Mouse (Mus musculus): Measurements from ENCODE around the gene Dclk2. TPM values are rescaled to one million over a fixed set of nuclear protein-coding genes. Genes with fewer than 3 reads are reported as not detected.

The Dclk2 gene
- total and polyA plus RNA-seq, 2 experiments from 2014 or later: 1.3 to 9.2 TPM

GRCm38 (mm10) chr3:86955376-86955775 lies 34.7 kb upstream of the Dclk2 start:
- WGBS: 36% methylated on average over 4 of the region's 4 CpGs
- ATAC-seq (ENCODE audit: insufficient read depth, low read depth) (no peak), DNase-seq (ENCODE audit: low spot score) (no peak)
- Histone ChIP-seq H3K9ac (replicated peaks; ENCODE audit: low read depth, low read length) (no peak overlapping the region), H3K4me3 (ENCODE audit: low read depth, low read length) (no peak overlapping the region), H3K36me3 (replicated peaks; ENCODE audit: control insufficient read depth, insufficient read depth, low read length) (no peaks in the 10 kb centered on the region), H3K4me1 (ENCODE audit: control insufficient read depth, insufficient read depth) (no peaks in the 10 kb centered on the region), H3K9me3 (replicated peaks; ENCODE audit: control insufficient read depth, low read length) (peaks cover 9% of the 10 kb centered on the region; the same call in 1 of the 2 replicates), H3K27ac (ENCODE audit: low read depth) (no peak overlapping the region), H3K4me2 (ENCODE audit: low read depth, low read length) (no peak overlapping the region), H3K27me3 (ENCODE audit: control insufficient read depth, insufficient read depth, low read length) (no peaks in the 10 kb centered on the region)
- TF ChIP-seq EP300 (IDR thresholded peaks at IDR 0.05; ENCODE audit: low read depth): no peak
- TF ChIP-seq CTCF (IDR thresholded peaks at IDR 0.05; ENCODE audit: low read depth): no peak

DNA sequence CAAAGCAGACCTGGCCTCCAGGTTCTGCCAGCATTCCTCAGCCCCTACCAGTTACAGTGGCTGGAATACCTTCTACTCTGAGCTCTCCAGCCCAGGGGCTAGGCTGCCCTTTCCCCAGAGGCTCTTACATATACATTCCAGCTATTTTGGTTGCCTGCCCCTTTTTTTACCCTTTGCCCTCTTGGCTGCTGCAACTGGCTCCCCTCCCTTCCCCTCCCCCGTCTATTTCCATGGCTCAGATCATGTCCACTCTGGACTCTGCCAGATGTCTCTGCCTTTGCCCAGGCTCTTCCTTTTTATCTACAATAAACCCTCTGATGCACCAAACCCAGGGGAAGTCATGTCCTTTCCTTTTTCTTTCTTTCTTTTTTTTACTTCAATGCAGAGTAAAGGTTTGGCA lies 33.9 kb upstream of the Dclk2 start:
- Histone ChIP-seq H3K9ac (replicated peaks; ENCODE audit: low read depth, low read length) (no peak overlapping the region), H3K36me3 (replicated peaks; ENCODE audit: control insufficient read depth, insufficient read depth, low read length) (no peaks in the 10 kb centered on the region), H3K4me1 (ENCODE audit: control insufficient read depth, insufficient read depth) (no peaks in the 10 kb centered on the region), H3K9me3 (replicated peaks; ENCODE audit: control insufficient read depth, low read length) (peaks cover 9% of the 10 kb centered on the region; the same call in 1 of the 2 replicates), H3K27me3 (ENCODE audit: control insufficient read depth, insufficient read depth, low read length) (no peaks in the 10 kb centered on the region), H3K4me2 (ENCODE audit: low read depth, low read length) (no peak overlapping the region), H3K4me3 (ENCODE audit: low read depth, low read length) (no peak overlapping the region), H3K27ac (ENCODE audit: low read depth) (no peak overlapping the region)
- DNase-seq (ENCODE audit: low spot score): no peak
- no peak for TF ChIP-seq EP300 (IDR thresholded peaks at IDR 0.05; ENCODE audit: low read depth)
- TF ChIP-seq CTCF (IDR thresholded peaks at IDR 0.05; ENCODE audit: low read depth): no peak
- no peak for ATAC-seq (ENCODE audit: insufficient read depth, low read depth)
- 26% methylated on average over 1 of the region's 1 CpGs for WGBS

DNA sequence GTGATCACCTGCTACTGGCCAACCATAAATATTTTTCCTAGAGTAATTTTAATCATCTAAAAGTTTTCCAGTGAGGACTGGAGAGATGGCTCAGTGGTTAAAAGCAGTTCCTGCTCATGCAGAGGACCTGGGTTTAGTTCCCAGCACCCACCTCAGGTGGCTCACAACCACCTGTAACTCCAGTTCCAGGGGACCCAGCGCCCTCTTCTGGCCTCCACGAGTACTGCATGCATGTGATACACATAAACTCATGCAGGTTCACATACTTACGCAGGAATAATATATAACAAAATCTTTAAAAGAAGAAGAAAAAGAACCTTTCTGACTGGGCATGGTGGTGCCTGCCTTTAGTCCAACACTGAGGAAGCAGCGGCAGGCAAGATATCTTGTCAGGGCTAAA lies 33.2 kb upstream of the Dclk2 start:
- Histone ChIP-seq H3K4me1 (ENCODE audit: control insufficient read depth, insufficient read depth) (no peaks in the 10 kb centered on the region), H3K9me3 (replicated peaks; ENCODE audit: control insufficient read depth, low read length) (peaks cover 9% of the 10 kb centered on the region; the same call in 1 of the 2 replicates)
- no peak for ATAC-seq (ENCODE audit: insufficient read depth, low read depth)

DNA sequence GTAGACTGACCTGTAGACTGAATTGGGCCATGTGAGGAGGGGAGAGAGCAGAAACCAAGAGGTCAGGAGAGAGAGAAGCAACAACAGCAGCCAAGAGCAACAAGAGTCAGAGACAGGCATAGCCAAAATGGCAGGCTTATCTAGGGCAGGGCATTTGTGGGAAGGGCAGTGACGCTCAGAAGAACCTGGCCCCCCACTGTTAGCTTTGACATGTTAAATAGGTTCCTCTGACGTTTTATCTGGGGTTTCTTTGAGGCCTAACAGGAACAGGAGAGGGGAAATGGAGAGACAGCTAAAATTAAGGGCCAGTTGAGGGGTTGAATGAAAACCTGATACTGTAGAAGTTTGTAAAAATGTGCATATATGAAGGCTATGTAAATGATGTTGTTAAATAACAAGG lies 30.0 kb upstream of the Dclk2 start:
- Histone ChIP-seq H3K36me3 (replicated peaks; ENCODE audit: control insufficient read depth, insufficient read depth, low read length) (no peaks in the 10 kb centered on the region), H3K27ac (ENCODE audit: low read depth) (no peak overlapping the region), H3K4me2 (ENCODE audit: low read depth, low read length) (no peak overlapping the region), H3K4me1 (ENCODE audit: control insufficient read depth, insufficient read depth) (no peaks in the 10 kb centered on the region), H3K27me3 (ENCODE audit: control insufficient read depth, insufficient read depth, low read length) (no peaks in the 10 kb centered on the region), H3K9me3 (replicated peaks; ENCODE audit: control insufficient read depth, low read length) (peaks cover 9% of the 10 kb centered on the region; the same call in 1 of the 2 replicates), H3K4me3 (ENCODE audit: low read depth, low read length) (no peak overlapping the region), H3K9ac (replicated peaks; ENCODE audit: low read depth, low read length) (no peak overlapping the region)
- no peak for TF ChIP-seq EP300 (IDR thresholded peaks at IDR 0.05; ENCODE audit: low read depth)
- no peak for TF ChIP-seq CTCF (IDR thresholded peaks at IDR 0.05; ENCODE audit: low read depth)
- DNase-seq (ENCODE audit: low spot score): no peak
- ATAC-seq (ENCODE audit: insufficient read depth, low read depth): no peak
- WGBS: 25% methylated on average over 2 of the region's 2 CpGs

More for the DNA sequence above, 33.2 kb upstream of the Dclk2 start:
- TF ChIP-seq CTCF (IDR thresholded peaks at IDR 0.05; ENCODE audit: low read depth): 0 out of 2 replicates have a peak, but pooled peaks have one; percentile 2
- no peak for TF ChIP-seq EP300 (IDR thresholded peaks at IDR 0.05; ENCODE audit: low read depth)
- Histone ChIP-seq H3K36me3 (replicated peaks; ENCODE audit: control insufficient read depth, insufficient read depth, low read length) (no peaks in the 10 kb centered on the region), H3K4me3 (ENCODE audit: low read depth, low read length) (no peak overlapping the region), H3K9ac (replicated peaks; ENCODE audit: low read depth, low read length) (no peak overlapping the region), H3K27ac (ENCODE audit: low read depth) (no peak overlapping the region), H3K4me2 (ENCODE audit: low read depth, low read length) (no peak overlapping the region), H3K27me3 (ENCODE audit: control insufficient read depth, insufficient read depth, low read length) (no peaks in the 10 kb centered on the region)
- DNase-seq (ENCODE audit: low spot score): no peak
- WGBS: 86% methylated on average over 4 of the region's 4 CpGs

DNA sequence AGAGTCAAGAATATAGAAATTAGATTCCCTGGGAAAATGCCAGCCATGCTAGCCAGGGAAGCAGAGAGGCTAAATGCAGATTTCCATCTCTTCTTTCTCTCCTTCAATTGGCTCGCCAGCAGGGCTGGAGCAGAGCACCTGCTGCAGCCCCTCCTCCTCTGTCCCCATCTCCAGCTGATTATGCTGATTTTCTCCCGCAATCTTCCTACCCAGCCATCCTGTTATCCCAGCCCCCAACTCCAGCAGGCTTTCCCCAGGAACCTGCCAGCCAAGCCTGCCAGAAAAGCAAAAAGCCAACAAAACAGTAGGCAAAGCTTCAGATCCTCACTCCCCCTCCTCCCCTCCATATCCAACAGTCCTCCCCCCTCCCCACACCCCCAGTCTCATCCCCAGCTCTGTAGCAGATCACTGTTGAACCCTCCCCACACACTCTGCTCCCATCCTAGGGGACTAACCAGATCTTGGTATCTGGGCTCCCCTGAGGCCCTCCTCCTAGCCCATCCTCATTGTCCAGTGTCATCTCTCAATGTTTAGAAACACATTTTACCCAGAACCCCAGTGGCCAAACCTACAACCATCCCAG lies 15.7 kb upstream of the Dclk2 start:
- Histone ChIP-seq H3K4me3 (ENCODE audit: low read depth, low read length) (no peak overlapping the region), H3K4me1 (ENCODE audit: control insufficient read depth, insufficient read depth) (no peaks in the 10 kb centered on the region), H3K9me3 (replicated peaks; ENCODE audit: control insufficient read depth, low read length) (no peaks in the 10 kb centered on the region), H3K27ac (ENCODE audit: low read depth) (no peak overlapping the region), H3K4me2 (ENCODE audit: low read depth, low read length) (no peak overlapping the region), H3K27me3 (ENCODE audit: control insufficient read depth, insufficient read depth, low read length) (no peaks in the 10 kb centered on the region), H3K9ac (replicated peaks; ENCODE audit: low read depth, low read length) (no peak overlapping the region), H3K36me3 (replicated peaks; ENCODE audit: control insufficient read depth, insufficient read depth, low read length) (no peaks in the 10 kb centered on the region)
- DNase-seq (ENCODE audit: low spot score) (no peak), ATAC-seq (ENCODE audit: insufficient read depth, low read depth) (no peak)
- 11% methylated on average over 2 of the region's 2 CpGs for WGBS
- no peak for TF ChIP-seq CTCF (IDR thresholded peaks at IDR 0.05; ENCODE audit: low read depth)
- no peak for TF ChIP-seq EP300 (IDR thresholded peaks at IDR 0.05; ENCODE audit: low read depth)

GRCm38 (mm10) chr3:86933446-86933845 lies 12.8 kb upstream of the Dclk2 start:
- ATAC-seq (ENCODE audit: insufficient read depth, low read depth) (no peak), DNase-seq (ENCODE audit: low spot score) (no peak)
- no peak overlapping the region for H3K4me3 ChIP-seq (ENCODE audit: low read depth, low read length)
- no peak overlapping the region for H3K4me2 ChIP-seq (ENCODE audit: low read depth, low read length)
- no peaks in the 10 kb centered on the region for H3K9me3 ChIP-seq (replicated peaks; ENCODE audit: control insufficient read depth, low read length)
- 76% methylated on average over 7 of the region's 7 CpGs for WGBS
- TF ChIP-seq CTCF (IDR thresholded peaks at IDR 0.05; ENCODE audit: low read depth) (no peak), EP300 (IDR thresholded peaks at IDR 0.05; ENCODE audit: low read depth) (no peak)
- H3K27ac ChIP-seq (ENCODE audit: low read depth): no peak overlapping the region
- H3K4me1 ChIP-seq (ENCODE audit: control insufficient read depth, insufficient read depth): no peaks in the 10 kb centered on the region
- H3K9ac ChIP-seq (replicated peaks; ENCODE audit: low read depth, low read length): no peak overlapping the region
- no peaks in the 10 kb centered on the region for H3K36me3 ChIP-seq (replicated peaks; ENCODE audit: control insufficient read depth, insufficient read depth, low read length)
- H3K27me3 ChIP-seq (ENCODE audit: control insufficient read depth, insufficient read depth, low read length): no peaks in the 10 kb centered on the region

All from heart, postnatal 0 days (tissue).